Mouse (Mus musculus) heart, adult 8-10 months (tissue): ENCODE data around the gene Pkn1. TPM values are rescaled to one million over a fixed set of nuclear protein-coding genes. Genes with fewer than 3 reads are reported as not detected.

ENCODE experiments used
- DNase-seq: peaks from one replicate; pipeline ENCODE4 v3.0.0; 2022; ENCODE audit warnings: low spot score
- total RNA-seq, 4 experiments: library from RNA; stranded (reverse); gene quantifications; 2 replicates each; pipeline ENCODE4 v1.2.4; 2022

Gene Pkn1
- total RNA-seq, result 10 to 100 TPM; 44.0 to 47.6 (median 46.6) TPM

DNA sequence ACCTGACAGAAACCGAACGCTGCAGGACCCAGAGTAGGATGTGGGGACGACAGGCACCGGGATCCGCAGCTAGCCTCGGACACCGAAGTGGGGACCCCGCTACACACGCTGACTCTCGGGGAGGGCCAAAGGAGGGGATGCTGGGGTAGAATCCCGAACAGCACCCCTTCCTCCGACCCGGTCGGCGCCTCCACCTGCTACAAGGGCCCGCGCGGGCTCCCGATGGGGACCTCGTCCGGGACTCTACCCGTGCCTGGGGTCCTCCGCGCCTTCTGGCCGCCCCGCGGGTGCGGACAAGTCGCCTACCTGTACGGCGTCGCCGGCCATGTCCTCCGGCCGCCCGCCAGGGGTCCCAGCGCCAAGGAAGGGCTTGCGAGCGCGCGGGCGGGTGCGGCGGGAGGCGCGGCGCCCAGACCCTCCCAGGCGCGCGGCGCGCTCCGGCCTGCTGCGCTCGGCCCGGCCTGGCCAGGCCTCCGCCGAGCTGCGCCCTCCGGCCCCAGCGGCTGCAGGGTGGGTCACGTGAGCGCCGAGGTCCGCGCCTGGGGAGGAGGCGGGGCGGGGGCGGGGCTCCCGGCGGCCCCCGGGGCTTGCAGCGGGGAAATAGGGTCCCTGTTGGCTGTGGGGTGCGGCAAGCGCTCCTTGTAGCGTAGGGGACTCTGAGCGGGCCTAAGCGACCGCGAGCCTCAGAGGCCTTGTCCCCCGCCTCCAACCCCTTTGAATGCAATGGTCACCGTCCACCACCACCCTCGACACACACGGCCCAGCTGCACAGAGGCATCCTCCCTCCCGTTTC is at the start of gene Pkn1:
Pkn1 (minus strand) TSS at position 519 of the 793 bp plus-strand sequence.
- peak; percentile 68 for DNase-seq

DNA sequence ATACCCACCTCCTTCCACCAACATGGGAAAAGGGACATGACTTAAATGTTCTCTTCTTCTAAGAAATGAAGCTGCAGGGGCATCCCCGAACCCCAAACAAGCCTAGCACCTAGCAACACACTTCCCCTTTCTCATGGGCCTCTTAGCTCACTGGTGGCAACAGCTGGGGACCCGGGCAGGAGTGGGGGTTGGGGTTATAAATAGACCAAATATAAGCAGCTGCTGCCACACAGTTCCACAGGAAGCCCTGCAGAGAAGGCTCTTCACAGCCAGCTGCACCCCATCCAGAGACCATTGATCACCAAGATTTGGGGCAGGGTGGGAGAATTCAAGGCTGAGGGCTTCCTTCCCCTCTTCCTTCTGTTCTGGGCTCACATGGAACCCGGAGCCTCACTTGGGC is 49.7 kb upstream of the Pkn1 start:
- peak; percentile 63 for DNase-seq

DNA sequence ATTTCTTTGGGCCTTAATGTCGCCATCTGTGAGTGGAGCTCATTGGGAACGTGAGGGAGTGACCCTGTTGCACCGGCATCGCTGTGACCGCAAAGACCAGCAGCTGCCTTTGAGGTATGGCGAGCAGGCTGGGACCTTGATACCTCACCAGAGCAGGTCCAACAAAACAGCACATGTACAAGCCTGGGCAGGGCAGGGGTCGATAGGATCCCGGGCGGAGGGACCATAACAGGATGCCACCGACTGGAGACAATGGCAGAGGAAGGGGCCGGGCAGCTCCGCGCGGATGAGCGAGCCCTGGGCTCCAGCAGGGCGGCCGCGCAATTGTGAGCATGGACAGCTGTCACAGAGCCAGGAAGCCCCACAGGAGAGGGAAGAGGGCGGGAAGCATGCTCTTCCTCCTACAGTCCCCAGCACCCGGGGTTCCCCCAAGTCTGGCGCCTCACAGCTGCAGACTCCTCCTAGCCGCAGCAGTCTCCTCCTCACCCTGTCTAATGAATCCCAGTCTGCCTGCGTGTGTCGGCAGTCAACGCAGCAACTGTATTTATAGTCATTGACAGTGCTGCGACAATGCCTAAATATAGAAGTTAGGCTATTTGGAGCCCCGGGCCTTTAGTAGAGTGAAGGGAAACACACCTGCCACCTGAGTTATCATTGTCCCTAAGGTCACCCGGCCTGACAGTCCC is 48.8 kb upstream of the Pkn1 start:
- peak; percentile 83 for DNase-seq

DNA sequence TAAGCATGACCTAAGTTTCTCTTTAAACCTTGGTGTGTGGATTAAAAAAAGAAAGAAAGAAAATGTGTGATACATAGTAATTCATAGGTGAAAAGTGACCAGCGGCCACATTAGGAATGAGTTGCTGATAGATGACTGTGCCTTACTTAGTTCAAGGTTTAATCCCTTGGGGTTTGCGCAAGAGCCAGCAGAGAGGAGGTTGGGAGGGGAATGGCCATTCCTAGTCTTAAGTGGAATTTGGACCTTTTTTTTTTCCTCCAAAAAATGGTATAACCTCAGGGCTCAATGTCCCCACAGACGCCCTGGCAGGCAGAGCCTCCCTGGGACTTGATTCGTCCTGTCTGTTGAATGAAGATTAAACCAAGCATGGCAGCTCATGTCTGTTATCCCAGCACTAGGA is 45.1 kb upstream of the Pkn1 start:
- DNase-seq, result no peak

DNA sequence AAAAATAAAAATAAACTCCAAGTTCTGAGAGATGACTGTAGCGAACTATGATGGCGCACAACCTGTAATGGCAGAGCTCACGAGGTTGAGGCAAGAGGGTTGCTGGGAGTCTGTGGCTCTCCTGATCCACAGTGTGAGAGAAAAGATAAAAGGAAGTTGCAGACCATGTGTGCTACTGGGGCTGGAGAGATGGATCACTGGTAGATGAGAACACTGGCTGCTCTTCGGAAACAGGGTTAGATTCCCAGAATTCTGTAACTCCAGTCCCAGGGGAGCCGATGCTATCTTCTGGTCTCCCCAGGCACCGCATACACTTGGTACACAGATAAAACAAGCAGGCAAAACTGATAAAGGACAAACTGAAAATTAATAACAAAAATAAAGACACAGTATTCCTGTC is 44.0 kb upstream of the Pkn1 start:
- no peak for DNase-seq

DNA sequence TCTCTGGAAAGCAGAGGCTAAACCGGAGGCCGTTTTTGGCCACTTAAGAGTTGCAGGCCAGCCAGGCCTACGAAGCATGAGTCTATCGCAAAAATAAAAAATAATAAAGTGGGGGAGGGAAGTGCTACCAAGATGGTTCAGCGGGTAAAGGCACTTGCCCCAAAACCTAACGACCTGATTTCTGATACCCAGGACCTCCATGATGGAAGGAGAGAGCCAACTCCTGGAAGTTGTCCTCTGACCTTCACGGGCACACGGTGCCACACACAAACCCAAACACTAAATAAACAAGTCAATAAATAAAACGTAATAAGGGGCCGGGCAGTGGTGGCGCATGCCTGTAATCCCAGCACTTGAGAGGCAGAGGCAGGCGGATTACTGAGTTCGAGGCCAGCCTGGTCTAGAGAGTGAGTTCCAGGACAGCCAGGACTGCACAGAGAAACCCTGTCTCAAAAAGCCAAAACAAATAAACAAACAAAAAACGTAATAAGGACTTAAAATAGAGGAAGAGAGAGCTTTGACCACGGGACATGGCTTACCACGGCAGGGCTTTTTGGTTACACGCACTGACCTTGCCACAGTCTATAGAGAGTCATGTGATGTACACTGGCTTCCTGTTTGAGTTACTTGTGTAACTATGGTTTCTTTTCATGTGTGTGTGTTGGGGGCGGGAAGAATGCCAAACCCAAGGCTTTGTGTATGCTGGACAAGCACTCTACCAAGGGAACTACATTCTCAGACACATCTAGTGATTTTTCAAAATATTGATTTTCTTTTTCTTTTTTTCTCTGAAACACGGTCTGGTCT is 43.1 kb upstream of the Pkn1 start:
- DNase-seq, result peak; percentile 39

DNA sequence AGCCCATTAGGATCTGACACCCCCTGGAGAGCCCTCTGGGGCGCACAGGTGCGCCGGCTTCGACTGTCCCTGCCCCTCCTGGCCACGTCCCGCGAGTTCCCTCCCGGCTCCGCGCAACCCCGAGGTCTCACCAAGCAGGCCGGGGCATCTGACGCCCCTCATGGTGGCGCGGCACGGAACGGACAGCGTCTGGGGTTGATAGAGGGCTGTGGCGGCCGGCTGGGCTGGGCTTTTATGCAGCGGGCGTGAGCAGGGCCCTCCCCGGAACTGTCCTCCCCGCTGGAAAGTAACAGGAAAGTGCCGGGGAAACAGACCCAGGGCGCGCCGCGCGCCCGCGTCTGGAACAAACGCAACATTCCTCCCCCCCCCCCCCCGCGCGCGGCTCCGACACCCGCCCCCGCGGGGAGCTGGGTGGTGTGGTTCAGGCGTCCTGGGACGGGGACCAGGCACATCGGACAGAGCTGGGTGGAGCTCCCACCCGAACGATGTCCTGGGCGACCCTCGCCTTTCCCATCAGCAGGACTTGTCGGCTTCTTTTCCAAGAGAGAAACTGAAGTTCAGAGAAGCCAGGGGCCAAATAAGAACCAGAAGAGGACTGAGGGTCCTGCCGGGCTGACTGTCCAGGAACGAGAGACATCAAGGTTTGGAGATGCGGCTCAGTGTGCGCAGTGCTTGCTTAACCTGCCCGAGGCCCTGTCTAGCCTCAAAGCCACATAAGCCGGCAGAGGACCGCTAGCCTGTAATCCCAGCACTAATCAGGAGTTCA is 42.2 kb upstream of the Pkn1 start, which contains the start of gene Adgre5:
Adgre5 (minus strand) TSS at position 351 of the 766 bp plus-strand sequence.
- peak; percentile 90 for DNase-seq

DNA sequence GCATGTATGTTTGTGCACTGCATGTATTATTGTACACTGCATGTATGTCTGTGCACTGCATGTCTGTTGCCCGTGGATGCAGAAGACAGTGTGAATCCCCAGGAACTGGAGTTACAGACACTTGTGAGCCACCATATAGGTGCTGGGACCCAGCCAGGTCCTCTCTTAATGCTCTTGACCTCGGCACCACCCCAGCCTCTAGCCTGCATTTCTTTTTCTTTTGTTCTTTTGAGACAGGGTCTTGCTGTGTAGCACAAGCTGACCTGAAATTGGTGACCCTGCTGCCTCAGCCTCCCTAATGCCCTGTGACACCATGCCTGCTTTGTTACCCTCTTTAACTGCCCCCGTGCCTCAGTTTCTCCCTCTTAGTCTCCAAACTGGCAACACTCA is 41.6 kb upstream of the Pkn1 start:
- no peak for DNase-seq

DNA sequence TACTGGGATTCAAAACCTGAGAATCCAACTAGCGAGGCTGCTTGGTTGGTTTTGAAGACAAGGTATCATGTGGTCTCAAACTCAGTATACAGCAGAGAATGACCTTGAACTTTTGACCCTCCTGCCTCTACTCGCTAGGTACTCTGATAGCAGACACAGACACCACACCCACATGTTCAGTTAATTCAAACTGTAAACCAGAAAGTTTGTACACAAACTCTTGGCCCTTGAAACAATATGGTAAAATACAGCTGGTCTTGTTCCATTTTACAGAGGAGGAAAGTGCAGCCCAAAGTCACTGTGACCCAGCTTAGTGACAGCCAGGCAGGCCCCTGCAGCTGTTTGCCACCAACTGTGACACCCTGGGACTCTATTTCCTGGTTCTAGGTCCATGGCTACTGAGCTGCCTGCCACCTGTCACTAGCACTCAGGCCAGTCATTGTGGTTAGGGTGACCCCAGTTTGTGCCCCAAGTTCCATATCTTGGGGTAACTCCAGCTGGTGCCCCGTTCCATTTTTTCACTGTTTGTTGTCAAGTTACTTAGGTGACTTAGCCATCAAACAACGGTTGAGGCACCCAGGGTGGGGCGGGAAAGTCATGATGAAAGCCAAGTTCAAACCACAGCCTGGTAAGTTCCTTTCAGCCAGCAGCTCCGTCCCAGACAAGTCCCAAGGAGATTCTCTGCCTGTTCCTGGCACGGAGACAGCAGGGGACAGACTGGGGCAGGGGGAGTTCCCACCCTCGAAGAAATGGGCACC is 40.9 kb upstream of the Pkn1 start:
- peak; percentile 53 for DNase-seq

DNA sequence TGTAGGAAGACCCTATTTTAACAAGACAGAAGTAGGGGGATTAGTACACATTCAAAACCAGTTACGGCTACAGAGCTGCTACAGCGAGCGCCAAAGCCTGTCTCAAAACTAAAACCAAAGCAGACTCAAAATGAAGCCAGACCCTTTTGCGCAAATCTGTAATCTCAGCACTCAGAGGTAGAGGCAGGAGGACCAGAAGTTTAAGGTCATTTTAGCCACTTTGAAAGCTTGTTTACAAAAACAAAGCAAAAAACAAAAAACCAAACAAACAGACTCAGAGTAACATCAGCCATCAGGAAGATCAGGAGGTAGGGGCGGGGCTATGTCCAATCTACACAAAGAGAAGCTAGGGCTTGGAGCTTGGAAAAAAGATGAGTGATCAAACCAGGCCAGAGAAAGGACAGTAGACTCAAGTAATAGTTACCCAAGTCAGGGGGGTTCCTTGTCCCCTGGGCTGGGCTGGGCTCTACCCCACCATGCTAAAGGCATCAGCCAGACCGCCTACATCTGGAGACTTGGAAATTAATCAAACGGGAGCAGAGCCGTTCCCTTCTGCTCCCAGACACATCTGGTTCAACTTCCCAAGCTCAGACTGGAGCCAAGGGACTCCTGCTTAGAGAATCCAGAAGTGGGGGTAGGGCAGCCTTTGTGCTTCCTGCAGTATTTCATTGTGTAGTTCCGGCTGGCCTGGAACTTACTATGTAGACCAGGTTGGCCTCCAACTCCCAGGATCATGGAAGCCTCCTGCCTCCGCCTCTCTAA is 40.2 kb upstream of the Pkn1 start:
- DNase-seq, result peak; percentile 76

DNA sequence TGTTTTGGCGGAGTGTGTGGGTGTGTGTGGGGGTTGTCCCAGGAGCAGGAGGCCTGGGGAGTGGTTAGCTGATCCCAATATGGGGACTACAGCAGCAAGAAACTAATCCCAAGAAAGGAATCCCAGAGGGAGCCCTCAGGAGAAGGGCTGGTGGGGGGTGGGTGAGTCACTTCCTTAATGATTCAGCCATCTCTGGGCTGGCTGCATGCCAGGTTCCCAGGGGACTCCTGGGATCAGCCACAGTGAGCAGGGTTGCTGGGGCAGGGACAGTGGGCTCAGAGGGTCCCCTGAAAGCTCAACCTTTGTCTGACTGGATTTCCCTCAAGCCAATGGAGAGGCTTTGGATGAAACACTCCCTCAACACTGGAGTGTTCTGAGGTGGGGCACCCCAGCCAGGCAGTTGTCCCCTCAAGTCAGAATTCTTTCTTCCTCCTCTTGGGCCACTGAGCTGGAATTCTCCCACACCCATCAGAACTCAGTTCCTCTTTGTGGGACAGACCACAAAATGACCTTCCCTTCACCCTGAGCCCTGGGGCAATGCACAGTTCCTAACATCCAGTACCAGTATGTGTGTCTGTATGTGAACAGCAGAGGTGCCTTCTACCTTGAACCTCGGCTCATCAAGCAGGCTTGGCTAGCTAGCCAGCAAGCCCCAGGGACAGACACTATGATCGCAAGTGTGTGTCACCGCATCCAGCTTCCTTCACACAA is 39.0 kb upstream of the Pkn1 start:
- DNase-seq, result peak; percentile 83

DNA sequence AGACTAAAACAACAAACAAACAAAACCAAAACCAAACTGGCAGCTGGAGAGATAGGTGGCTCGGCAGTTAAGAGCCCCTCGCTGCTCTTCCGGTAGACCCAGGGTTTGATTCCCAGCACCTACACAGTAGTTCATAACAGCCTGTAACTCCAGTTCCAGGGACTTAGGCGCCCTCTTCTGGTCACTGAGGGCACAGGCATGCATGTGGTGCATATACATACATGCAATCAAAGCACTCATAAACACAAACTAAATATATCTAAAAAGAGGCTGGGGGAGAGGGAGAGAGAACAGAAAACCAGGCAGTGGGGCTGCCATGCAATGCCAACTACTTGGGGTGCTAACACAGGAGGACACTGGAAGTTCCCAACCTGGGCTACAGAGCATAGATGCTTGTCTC is 38.4 kb upstream of the Pkn1 start:
- no peak for DNase-seq

DNA sequence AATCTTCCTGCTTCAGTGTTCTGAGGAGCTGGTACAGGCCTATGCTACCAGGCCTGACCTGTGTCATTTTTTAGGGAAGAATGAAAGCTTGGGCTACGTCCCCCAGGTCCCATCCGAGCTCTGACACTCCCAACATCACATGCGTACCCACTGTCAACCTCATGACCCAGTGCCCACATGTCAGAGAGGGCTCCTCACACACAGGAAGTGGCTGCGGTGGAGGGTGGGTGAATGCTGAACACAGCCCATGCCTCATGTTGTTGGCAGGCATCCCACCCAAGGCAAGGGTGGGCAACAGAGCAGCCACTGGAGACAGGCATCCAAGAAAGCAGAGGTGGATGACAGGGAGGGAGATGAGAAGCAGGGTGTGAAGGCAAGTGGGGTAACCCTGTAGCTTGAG is 37.7 kb upstream of the Pkn1 start:
- DNase-seq, result no peak

DNA sequence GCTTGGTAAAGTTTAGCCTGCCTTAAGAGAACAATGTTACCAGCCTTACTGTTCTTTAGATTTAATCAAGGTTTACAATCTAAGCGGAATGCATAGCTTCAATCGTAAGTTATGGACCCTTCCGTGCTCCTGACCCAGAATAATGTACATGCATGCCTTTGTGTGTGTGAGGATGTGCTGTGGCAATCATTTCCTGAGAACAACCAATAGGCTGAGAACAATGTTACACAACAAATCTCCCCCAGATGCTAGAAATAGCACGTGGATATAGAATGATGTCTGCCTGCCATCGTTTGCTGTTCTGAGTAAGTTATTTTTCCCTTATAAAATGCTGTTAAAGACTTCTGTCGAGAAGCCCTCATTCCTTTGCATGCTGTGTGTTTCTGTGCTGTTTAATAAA is 33.9 kb upstream of the Pkn1 start:
- no peak for DNase-seq

DNA sequence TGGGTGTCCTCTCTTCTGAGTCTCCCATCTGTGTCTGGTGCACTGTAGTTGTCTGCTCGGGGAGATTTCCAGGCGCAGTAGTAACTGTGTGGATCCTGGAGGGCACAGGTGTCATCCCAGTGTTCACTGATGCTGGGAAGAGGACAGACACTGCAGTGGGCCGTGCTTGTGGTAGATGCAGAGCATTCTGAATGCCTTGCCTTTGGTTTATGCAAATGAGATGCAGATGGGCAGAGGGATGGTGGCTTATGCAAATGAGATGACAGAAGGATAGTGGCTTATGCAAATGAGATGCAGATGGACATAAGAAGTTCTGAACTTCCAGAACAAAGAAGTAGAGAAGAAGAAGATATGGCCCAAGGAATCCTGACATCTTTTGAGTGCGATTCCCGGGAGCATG is 32.9 kb upstream of the Pkn1 start:
- no peak for DNase-seq

DNA sequence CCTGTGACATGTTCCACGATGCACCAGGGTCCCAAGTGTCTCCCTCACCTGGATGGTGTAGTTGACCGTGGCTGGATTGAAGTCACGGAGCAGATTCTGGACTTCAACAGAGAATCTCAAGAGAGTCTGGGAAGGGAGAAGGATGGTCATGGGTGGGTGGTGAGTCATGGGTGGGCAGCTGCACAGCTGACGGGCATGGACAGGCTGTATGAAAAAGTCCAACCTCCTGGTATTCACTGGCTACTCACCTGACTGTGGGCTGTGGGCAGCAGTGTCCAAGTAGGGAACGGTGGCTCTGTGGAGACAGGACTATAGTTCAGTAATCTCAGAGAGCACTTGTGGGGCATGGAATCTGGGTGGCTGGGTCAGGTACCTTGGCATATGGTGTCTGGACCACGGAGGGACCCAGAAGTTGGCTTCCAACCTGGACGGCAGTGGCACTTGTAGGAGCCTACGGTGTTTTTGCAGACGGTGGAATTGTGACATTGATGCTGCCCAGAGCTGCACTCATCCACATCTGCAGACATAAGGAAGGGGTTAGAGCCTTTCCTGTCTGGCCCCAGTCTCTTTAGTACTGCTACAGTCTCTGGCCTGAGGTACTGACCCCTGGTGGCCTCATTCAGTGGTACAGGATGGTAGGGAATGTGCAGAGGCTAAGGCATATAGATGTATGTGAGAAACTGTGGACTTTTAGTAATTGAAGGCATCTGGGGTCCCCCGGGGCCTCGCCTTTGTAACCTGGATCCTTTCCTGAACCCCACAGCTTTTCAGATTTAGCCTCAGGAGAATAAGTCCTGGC is 30.2 kb upstream of the Pkn1 start:
- no peak for DNase-seq

DNA sequence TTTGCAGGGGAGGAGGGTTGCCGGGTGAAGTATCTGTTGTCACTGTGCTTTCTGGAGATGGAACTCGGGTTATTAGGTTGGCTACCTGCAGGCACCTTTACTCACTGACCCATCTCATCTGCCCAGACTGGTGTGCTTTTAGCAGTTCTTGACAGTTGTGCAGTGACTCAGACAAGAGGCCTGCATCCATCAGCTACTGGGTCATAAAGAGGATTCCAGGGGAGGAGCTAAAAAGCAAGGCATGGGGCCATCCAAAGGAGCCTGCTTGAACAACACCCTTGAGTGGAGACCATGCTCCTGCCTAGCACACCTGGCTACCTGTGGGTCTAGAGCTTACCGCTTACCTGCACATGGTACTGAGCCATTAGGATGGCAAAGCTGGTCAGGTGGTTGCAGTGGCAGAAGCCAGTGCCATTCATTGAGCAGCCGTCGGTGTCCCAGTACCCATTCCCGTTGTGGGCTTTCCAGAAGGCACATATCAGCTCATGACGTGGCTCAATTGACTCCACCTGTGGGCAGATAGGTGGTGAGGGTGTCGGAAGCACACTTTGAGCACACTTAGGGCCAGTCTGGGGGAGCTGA is 26.6 kb upstream of the Pkn1 start:
- no peak for DNase-seq
